Mouse (Mus musculus) forebrain, postnatal 0 days (tissue): ENCODE data around the gene Myh14. TPM values are rescaled to one million over a fixed set of nuclear protein-coding genes. Genes with fewer than 3 reads are reported as not detected.
A peak's percentile ranks its signal among the peaks of the same experiment; 100 is the strongest.

ENCODE experiments used
- ATAC-seq: fragments of 200-750 bp; cut with Nextera tagmentation; 2 replicates; pipeline ENCODE4 v1.8.0; 2017; ENCODE audit warnings: mild to moderate bottlenecking, moderate library complexity
- DNase-seq: peaks from one replicate; pipeline ENCODE4 v3.0.0-alpha.2; 2015
- H3K27ac ChIP-seq: fragments of 300-500 bp; sonication (generic); 2 replicates; pipeline ENCODE4 v1.5.1; 2014; ENCODE audit warnings: low read depth, mild to moderate bottlenecking, antibody characterized with exemption, low read length, moderate library complexity, mixed read lengths
- H3K27me3 ChIP-seq: fragments of 300-500 bp; sonication (generic); 2 replicates; pipeline ENCODE4 v1.6.1; 2014; ENCODE audit warnings: mild to moderate bottlenecking, low read length, mixed read lengths; ENCODE audit not compliant: insufficient read depth
- H3K36me3 ChIP-seq: fragments of 300-500 bp; sonication (generic); 2 replicates; pipeline ENCODE4 v1.6.1; 2014; ENCODE audit warnings: mild to moderate bottlenecking, moderate library complexity; ENCODE audit not compliant: insufficient read depth
- H3K4me1 ChIP-seq: fragments of 300-500 bp; sonication (generic); 2 replicates; pipeline ENCODE4 v1.6.1; 2014; ENCODE audit warnings: antibody characterized with exemption; ENCODE audit not compliant: insufficient read depth
- H3K4me2 ChIP-seq: fragments of 300-500 bp; sonication (generic); 2 replicates; pipeline ENCODE4 v1.6.1; 2014; ENCODE audit warnings: low read depth, mild to moderate bottlenecking, moderate library complexity
- H3K4me3 ChIP-seq: fragments of 300-500 bp; sonication (generic); 2 replicates; pipeline ENCODE4 v1.5.1; 2014; ENCODE audit warnings: low read depth, low read length, mixed read lengths
- H3K9ac ChIP-seq: fragments of 300-500 bp; sonication (generic); 2 replicates; pipeline ENCODE4 v1.6.1; 2014; ENCODE audit warnings: mild to moderate bottlenecking
- H3K9me3 ChIP-seq: fragments of 300-500 bp; sonication (generic); 2 replicates; pipeline ENCODE4 v1.6.1; 2016; ENCODE audit warnings: low read length
- CTCF ChIP-seq: sonication (generic); IDR thresholded peaks from 2 replicates; pipeline ENCODE4 v1.5.1; 2016; ENCODE audit warnings: antibody characterized with exemption, control low read depth, low read depth
- WGBS: fragments of 180-500 bp; shearing (Covaris S2); extraction: QIAGEN DNeasy Blood & Tissue Kit; methylation state at CpG from one replicate; pipeline ENCODE4 v1.1.7; 2014; 5-methylcytosine and 5-hydroxymethylcytosine counted together
- polyA plus RNA-seq: library from polyadenylated mRNA; unstranded; fragments of >200 nt; fragmentation: Nextera tagmentation; extraction: Ambion mirVana; gene quantifications from 2 replicates; pipeline ENCODE4 v1.2.1, GENCODE M21; 2015
- total RNA-seq: library from RNA; depleted of rRNA; stranded (reverse); fragments of >200 nt; gene quantifications from 2 replicates; pipeline ENCODE4 v1.2.3, GENCODE M21; 2014

Myh14 gene
- total and polyA plus RNA-seq, 2 experiments from 2014 or later = 4.2 to 11.9 TPM

GRCm38 (mm10) chr7:44674511-44674910 lies 3.9 kb upstream of the Myh14 start:
- WGBS = 78% methylated on average over 4 of the region's 4 CpGs
- Histone ChIP-seq H3K4me3 (no peak overlapping the region), H3K27ac (no peak overlapping the region), H3K4me2 (no peak overlapping the region), H3K36me3 (no peaks in the 10 kb centered on the region), H3K27me3 (0 out of 2 replicates have a peak, but pooled peaks cover 4% of the 10 kb centered on the region), H3K9ac (no peak overlapping the region), H3K9me3 (no peaks in the 10 kb centered on the region), H3K4me1 (0 out of 2 replicates have a peak, but pooled peaks cover 6% of the 10 kb centered on the region)
- peak; percentile 12; the same call in 1 of the 2 replicates for TF ChIP-seq CTCF
- ATAC-seq (no peak), DNase-seq (no peak)

GRCm38 (mm10) chr7:44672193-44672592 lies 1.6 kb upstream of the Myh14 start:
- Histone ChIP-seq H3K4me2 (no peak overlapping the region), H3K27me3 (0 out of 2 replicates have a peak, but pooled peaks cover 4% of the 10 kb centered on the region), H3K9me3 (no peaks in the 10 kb centered on the region), H3K27ac (no peak overlapping the region), H3K4me1 (0 out of 2 replicates have a peak, but pooled peaks cover 6% of the 10 kb centered on the region), H3K36me3 (no peaks in the 10 kb centered on the region), H3K9ac (no peak overlapping the region), H3K4me3 (no peak overlapping the region)
- ATAC-seq (no peak), DNase-seq (no peak)
- no peak for TF ChIP-seq CTCF
- WGBS = 80% methylated on average over 5 of the region's 5 CpGs

GRCm38 (mm10) chr7:44669103-44669502 lies 1.5 kb downstream of the Myh14 start:
- no peak for ATAC-seq

GRCm38 (mm10) chr7:44667996-44668738 lies 2.5 kb downstream of the Myh14 start:
- no peak overlapping the region for H3K27ac ChIP-seq
- no peak for DNase-seq
- 0 out of 2 replicates have a peak, but pooled peaks cover 4% of the 10 kb centered on the region for H3K27me3 ChIP-seq
- H3K9ac ChIP-seq = no peak overlapping the region
- 69% methylated on average over 12 of the region's 13 CpGs for WGBS
- no peak for ATAC-seq
- H3K4me1 ChIP-seq = 0 out of 2 replicates have a peak, but pooled peaks cover 6% of the 10 kb centered on the region
- H3K36me3 ChIP-seq = no peaks in the 10 kb centered on the region
- H3K4me3 ChIP-seq = no peak overlapping the region
- no peak for TF ChIP-seq CTCF
- H3K4me2 ChIP-seq = no peak overlapping the region
- no peaks in the 10 kb centered on the region for H3K9me3 ChIP-seq

More at GRCm38 (mm10) chr7:44669103-44669502, 1.5 kb downstream of the Myh14 start:
- Histone ChIP-seq H3K9ac (no peak overlapping the region), H3K27ac (no peak overlapping the region), H3K4me3 (no peak overlapping the region), H3K4me1 (0 out of 2 replicates have a peak, but pooled peaks cover 6% of the 10 kb centered on the region), H3K9me3 (no peaks in the 10 kb centered on the region), H3K36me3 (no peaks in the 10 kb centered on the region), H3K27me3 (0 out of 2 replicates have a peak, but pooled peaks cover 4% of the 10 kb centered on the region), H3K4me2 (no peak overlapping the region)
- no peak for DNase-seq
- WGBS = 16% methylated on average over 21 of the region's 21 CpGs
- TF ChIP-seq CTCF = no peak

- peak; percentile 46 for TF ChIP-seq CTCF
- no peak for ATAC-seq
These were observed 4.2 kb downstream of the Myh14 start for GRCm38 (mm10) chr7:44666462-44666861.

GRCm38 (mm10) chr7:44664731-44665130 lies 5.9 kb downstream of the Myh14 start:
- Histone ChIP-seq H3K9ac (no peak overlapping the region), H3K4me3 (no peak overlapping the region), H3K4me1 (no peaks in the 10 kb centered on the region), H3K27me3 (no peaks in the 10 kb centered on the region), H3K4me2 (no peak overlapping the region), H3K27ac (no peak overlapping the region), H3K36me3 (no peaks in the 10 kb centered on the region), H3K9me3 (no peaks in the 10 kb centered on the region)
- no peak for ATAC-seq
- TF ChIP-seq CTCF = no peak
- WGBS = 44% methylated on average over 11 of the region's 11 CpGs
- DNase-seq = no peak

More at GRCm38 (mm10) chr7:44666462-44666861, 4.2 kb downstream of the Myh14 start:
- no peak overlapping the region for H3K4me2 ChIP-seq
- H3K4me3 ChIP-seq = no peak overlapping the region
- H3K9me3 ChIP-seq = no peaks in the 10 kb centered on the region
- 0 out of 2 replicates have a peak, but pooled peaks cover 4% of the 10 kb centered on the region for H3K27me3 ChIP-seq
- WGBS = 68% methylated on average over 2 of the region's 2 CpGs
- H3K27ac ChIP-seq = no peak overlapping the region
- DNase-seq = no peak
- H3K4me1 ChIP-seq = 0 out of 2 replicates have a peak, but pooled peaks cover 5% of the 10 kb centered on the region
- no peak overlapping the region for H3K9ac ChIP-seq
- no peaks in the 10 kb centered on the region for H3K36me3 ChIP-seq

- H3K27me3 ChIP-seq = no peaks in the 10 kb centered on the region
- 79% methylated on average over 5 of the region's 5 CpGs for WGBS
- no peaks in the 10 kb centered on the region for H3K9me3 ChIP-seq
- H3K4me2 ChIP-seq = no peak overlapping the region
- TF ChIP-seq CTCF = no peak
- DNase-seq (no peak), ATAC-seq (no peak)
- H3K4me1 ChIP-seq = no peaks in the 10 kb centered on the region
- no peak overlapping the region for H3K27ac ChIP-seq
- no peak overlapping the region for H3K4me3 ChIP-seq
- H3K36me3 ChIP-seq = no peaks in the 10 kb centered on the region
- no peak overlapping the region for H3K9ac ChIP-seq
These were observed 7.1 kb downstream of the Myh14 start for GRCm38 (mm10) chr7:44663546-44663945.
